Mouse (Mus musculus): ENCODE data around the gene Gm10340. TPM values are rescaled to one million over a fixed set of nuclear protein-coding genes. Genes with fewer than 3 reads are reported as not detected.
"Not testable (repeated sequence)": the region's sequence is repeated elsewhere in the genome, so short reads cannot be mapped to it uniquely, and the experiment has no call there.

The Gm10340 gene
- polyA plus RNA-seq (2015; fragmentation: Nextera tagmentation; extraction: Ambion mirVana), result not detected in 2 replicates

DNA sequence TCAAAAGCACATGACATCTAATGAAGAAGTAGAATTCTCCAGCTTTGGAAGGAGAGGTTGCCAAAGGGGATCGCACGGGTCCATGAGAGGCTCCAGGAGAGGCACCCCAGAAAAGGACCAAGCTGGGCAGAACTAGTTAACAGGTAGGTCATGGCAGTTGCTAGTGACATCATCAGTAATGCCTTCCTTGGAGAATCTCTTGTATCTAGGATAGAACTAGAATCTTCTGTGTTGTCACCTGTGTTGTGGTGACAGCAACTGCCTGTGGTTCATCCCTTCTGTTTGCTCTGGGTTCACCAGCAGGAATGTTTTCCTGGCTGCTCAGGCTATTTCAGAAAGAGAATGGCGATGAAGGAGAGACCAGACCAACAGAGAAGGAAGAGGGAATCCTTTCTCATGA lies at the start of gene Gm10340:
Gene Gm10340 (plus strand): TSS at position 301 of the 400 bp plus-strand sequence.
- DNase-seq (ENCODE audit: low spot score), result not testable (repeated sequence)

DNA sequence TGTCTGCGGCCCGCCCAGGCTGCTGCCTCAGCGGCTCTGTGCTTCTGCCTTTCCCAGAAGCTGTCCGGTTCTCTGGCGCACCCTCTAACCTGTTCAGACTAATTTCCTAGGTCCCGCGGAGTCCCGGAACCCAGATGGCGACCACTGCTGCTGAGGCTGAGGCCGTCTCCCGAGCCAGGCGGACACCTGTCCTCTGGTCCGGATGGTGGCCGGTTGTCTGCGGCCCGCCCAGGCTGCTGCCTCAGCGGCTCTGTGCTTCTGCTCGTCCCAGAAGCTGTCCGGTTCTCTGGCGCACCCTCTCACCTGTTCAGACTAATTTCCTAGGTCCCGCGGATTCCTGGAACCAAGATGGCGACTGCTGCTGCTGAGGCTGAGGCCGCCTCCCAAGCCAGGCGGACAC lies 17.7 kb upstream of the Gm10340 start:
- DNase-seq (ENCODE audit: low spot score), result not testable (repeated sequence)

DNA sequence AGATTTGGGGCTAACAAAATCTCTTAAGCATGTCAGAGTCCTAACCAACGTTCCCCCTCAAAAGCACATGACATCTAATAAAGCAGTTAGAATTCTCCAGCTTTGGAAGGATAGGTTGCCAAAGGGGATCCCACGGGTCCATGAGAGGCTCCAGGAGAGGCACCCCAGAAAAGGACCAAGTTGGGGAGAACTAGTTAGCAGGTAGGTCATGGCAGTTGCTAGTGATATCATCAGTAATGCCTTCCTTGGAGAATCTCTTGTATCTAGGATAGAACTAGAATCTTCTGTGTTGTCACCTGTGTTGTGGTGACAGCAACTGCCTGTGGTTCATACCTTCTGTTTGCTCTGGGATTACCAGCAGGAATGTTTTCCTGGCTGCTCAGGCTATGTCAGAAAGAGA lies 54.2 kb downstream of the Gm10340 start, which contains the start of gene Gm5795:
Gene Gm5795 (plus strand): TSS at position 301 of the 400 bp plus-strand sequence.
- not testable (repeated sequence) for DNase-seq (ENCODE audit: low spot score)

Other genes starting within 250 kb of the Gm10340 start
- not detected in 2 replicates for gene Gm2888, start 104.0 kb upstream of the Gm10340 start, polyA plus RNA-seq (2015; fragmentation: Nextera tagmentation; extraction: Ambion mirVana)
- gene Gm2897, start 84.7 kb upstream of the Gm10340 start, polyA plus RNA-seq (2015; fragmentation: Nextera tagmentation; extraction: Ambion mirVana), result 0.10 TPM in 1 of 2 replicates, not detected in the other
- gene Gm5795, start 54.3 kb downstream of the Gm10340 start, polyA plus RNA-seq (2015; fragmentation: Nextera tagmentation; extraction: Ambion mirVana), result not detected in 2 replicates
- gene D830030K20Rik, start 74.5 kb downstream of the Gm10340 start, polyA plus RNA-seq (2015; fragmentation: Nextera tagmentation; extraction: Ambion mirVana), result 0.54 and 1.2 TPM in 2 replicates
- gene Gm2956, start 198.6 kb downstream of the Gm10340 start, polyA plus RNA-seq (2015; fragmentation: Nextera tagmentation; extraction: Ambion mirVana), result not detected in 2 replicates

Measured in thymus, postnatal 0 days (tissue).